Mouse (Mus musculus): ENCODE results near the gene Fitm1.

Fitm1 gene

DNA sequence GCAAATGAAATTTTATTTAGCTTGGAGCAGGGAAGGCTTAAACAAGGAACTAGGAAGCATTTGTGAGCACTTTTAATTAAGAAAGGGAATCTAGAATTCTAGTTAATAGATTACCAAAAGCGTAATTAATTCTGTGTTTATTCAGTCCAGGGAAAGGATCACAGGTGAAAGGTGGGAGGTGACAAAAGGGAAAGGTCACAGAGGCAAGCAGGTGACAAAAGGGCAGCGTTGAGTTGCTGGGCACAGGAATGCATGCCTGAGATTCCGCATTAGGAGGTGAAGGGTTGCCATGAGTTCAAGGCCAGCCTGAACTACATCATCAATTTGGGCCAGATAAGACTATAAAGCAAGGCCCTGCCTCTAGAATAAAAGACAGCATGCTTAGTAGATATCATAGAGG is 7.9 kb upstream of the Fitm1 start:
- in situ Hi-C loops (cut with MboI, MseI) = no loop called here

GRCm38 (mm10) chr14:55570588-55570987 is 4.8 kb upstream of the Fitm1 start:
- in situ Hi-C loops (cut with MboI, MseI) = no loop called here

GRCm38 (mm10) chr14:55571760-55572159 is 3.7 kb upstream of the Fitm1 start:
- in situ Hi-C loops (cut with MboI, MseI) = no loop called here

- in situ Hi-C loops (cut with MboI, MseI) = no loop called here
Observed at GRCm38 (mm10) chr14:55575711-55576110, 294 bp downstream of the Fitm1 start.

DNA sequence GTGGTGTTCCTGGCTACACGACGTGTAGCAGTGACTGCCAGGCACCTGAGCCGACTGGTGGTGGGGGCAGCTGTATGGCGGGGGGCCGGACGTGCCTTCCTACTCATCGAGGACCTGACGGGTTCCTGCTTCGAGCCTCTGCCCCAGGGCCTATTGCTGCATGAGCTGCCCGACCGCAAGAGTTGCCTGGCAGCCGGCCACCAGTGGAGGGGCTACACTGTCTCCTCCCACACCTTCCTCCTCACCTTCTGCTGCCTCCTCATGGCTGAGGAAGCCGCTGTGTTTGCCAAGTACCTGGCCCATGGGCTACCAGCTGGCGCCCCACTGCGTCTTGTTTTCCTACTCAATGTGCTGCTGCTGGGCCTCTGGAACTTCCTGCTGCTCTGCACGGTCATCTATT is 959 bp downstream of the Fitm1 start:
- in situ Hi-C loops (cut with MboI, MseI) = no loop called here

- in situ Hi-C loops (cut with MboI, MseI) = no loop called here
Observed at GRCm38 (mm10) chr14:55577871-55578667, 2.7 kb downstream of the Fitm1 start, which contains the start of gene Psme1. Gene Psme1 (plus strand): TSS chr14:55578123.

DNA sequence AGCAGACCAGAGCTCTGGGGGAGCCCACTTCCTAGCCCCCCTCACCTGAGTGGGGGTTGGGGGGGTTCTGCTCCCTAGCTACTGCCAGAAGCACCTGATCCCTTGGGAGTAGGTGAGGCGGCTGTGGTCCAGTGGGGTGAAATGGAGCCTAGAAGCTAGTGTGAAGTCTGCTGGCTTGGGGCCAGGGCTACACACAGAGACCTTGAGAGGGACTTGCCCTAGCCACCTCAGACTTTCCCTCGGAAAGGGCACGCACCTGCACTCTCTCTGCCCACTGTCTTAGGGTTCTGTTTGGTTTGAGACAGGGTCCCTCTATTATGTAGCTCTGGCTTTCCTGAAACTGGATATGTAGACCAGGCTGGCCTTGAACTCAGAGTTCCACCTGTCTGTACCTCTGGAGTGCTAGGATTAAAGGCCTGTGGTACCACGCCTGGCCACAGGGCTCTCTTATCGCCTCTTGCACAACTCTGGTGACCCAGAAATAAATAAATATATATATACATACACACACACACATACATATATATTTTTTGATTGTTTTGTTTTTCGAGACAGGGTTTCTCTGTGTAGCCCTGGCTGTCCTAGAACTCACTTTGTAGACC is 3.4 kb downstream of the Fitm1 start:
- in situ Hi-C loops (cut with MboI, MseI) = no loop called here

GRCm38 (mm10) chr14:55579511-55580496 is 4.4 kb downstream of the Fitm1 start:
- in situ Hi-C loops (cut with MboI, MseI) = no loop called here

GRCm38 (mm10) chr14:55580731-55581130 is 5.3 kb downstream of the Fitm1 start:
- in situ Hi-C loops (cut with MboI, MseI) = no loop called here

DNA sequence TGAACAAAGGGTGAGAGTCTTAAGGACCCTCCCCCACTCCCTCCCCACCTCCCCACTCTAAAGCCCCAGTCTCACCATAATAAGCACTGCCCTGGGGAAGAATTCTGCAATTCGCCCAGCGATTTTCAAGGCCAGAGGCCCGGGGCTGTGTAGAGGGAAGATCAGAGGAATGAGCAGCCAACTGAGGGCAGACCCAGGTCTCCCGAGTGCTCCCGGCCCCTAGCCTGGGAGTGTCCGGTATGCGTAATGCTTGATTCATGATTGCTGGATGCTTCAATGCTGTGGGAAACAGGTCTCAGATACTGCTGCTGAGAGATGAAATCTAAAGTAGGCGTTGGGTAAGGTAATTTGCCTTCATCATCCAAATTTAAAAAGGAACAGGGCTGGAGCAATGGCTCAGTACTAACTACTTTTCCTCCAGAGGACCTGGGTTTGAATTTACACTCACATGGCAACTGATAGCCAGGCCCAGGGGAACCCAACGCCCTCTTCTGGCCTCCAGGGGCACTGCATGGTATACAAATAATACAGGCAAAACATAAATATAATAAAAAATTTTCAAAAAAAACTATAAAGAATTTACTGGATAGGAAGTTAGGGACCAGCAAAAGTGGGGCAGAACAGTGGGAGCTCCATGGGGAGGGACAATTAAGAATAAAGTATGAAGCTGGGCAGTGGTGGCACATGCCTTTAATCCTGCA is 6.7 kb downstream of the Fitm1 start:
- in situ Hi-C loops (cut with MboI, MseI) = no loop called here

- in situ Hi-C loops (cut with MboI, MseI) = no loop called here
Observed at GRCm38 (mm10) chr14:55584303-55584701, 8.9 kb downstream of the Fitm1 start.

- in situ Hi-C loops (cut with MboI, MseI) = no loop called here
Observed at GRCm38 (mm10) chr14:55584702-55585565, 9.5 kb downstream of the Fitm1 start, which contains the start of gene Emc9. Gene Emc9 (minus strand): TSS chr14:55585302.

GRCm38 (mm10) chr14:55585566-55585960 is 10.1 kb downstream of the Fitm1 start:
- in situ Hi-C loops (cut with MboI, MseI) = no loop called here

GRCm38 (mm10) chr14:55586149-55586548 is 10.7 kb downstream of the Fitm1 start:
- in situ Hi-C loops (cut with MboI, MseI) = no loop called here

DNA sequence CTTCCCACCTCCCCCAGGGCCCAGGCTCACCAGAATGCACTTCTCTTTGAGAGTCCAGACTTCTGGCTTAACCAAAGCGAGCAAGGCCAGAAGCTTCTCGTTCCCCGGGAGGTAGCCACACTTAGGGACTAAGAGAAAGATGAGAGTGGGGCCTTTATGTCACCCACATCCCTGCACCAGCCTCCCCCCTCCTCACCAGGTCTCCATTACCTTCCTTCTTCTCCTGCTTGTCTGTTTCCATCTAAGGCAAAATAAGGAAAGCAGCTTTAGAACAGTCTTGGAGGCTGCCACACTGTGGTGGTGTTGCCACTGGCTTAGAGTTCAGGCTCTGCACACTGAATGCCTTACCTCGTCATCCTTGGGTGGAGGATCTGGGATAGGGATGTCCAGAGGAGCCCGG is 13.9 kb downstream of the Fitm1 start:
- in situ Hi-C loops (cut with MboI, MseI) = no loop called here

- in situ Hi-C loops (cut with MboI, MseI) = no loop called here
Observed at GRCm38 (mm10) chr14:55589771-55590448, 14.5 kb downstream of the Fitm1 start.

- in situ Hi-C loops (cut with MboI, MseI) = no loop called here
Observed at GRCm38 (mm10) chr14:55590748-55591330, 15.4 kb downstream of the Fitm1 start, which contains the start of gene Psme2. Gene Psme2 (minus strand): TSS chr14:55591113.

GRCm38 (mm10) chr14:55591331-55591891 is 16.0 kb downstream of the Fitm1 start, which contains the start of gene Rnf31:
Gene Rnf31 (plus strand): TSS chr14:55591708.
- in situ Hi-C loops (cut with MboI, MseI) = no loop called here

- in situ Hi-C loops (cut with MboI, MseI) = no loop called here
Observed at GRCm38 (mm10) chr14:55592226-55592625, 16.8 kb downstream of the Fitm1 start.
